Mouse (Mus musculus) heart, postnatal 0 days (tissue): Measurements from ENCODE around the gene Acsf3.

Experiments
- CTCF ChIP-seq: IDR thresholded peaks from 2 replicates; pipeline ENCODE4 v1.5.1; 2016; ENCODE audit warnings: antibody characterized with exemption, control low read depth, low read depth
- EP300 ChIP-seq: IDR thresholded peaks from 2 replicates; pipeline ENCODE4 v1.6.1; 2016; ENCODE audit warnings: antibody characterized with exemption, low read depth

DNA sequence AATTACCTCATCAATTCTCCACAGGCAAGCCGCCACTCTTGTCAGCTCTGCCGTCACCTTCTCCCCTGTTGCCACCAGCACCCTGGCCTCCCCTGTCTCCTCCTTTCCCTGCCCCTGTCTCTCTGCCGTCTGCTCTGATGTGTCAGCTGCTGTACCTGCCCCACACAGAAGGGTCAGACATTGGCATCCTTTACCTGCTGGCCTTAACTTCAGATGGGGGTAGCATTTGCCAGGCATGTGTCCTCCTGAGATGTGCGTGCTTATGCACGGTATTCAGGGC lies 18.8 kb downstream of the Acsf3 start:
- TF ChIP-seq CTCF (no peak), EP300 (no peak)
